Mouse (Mus musculus) cerebral cortex, adult 2 months (tissue): ENCODE data around the gene Arhgap40.

Experiments used
- WGBS: fragments of 180-500 bp; shearing (Covaris S2); methylation state at CpG from one replicate; pipeline ENCODE4 v1.1.7; 2018; 5-methylcytosine and 5-hydroxymethylcytosine counted together

Gene Arhgap40

GRCm38 (mm10) chr2:158546751-158547150, 34.2 kb downstream of the Arhgap40 start:
- 10% methylated on average over 17 of the region's 17 CpGs for WGBS

GRCm38 (mm10) chr2:158550067-158550466, 37.5 kb downstream of the Arhgap40 start:
- WGBS, result 0% methylated on average over 3 of the region's 3 CpGs

GRCm38 (mm10) chr2:158554366-158554765, 41.8 kb downstream of the Arhgap40 start:
- 55% methylated on average over 10 of the region's 10 CpGs for WGBS

GRCm38 (mm10) chr2:158555252-158555651, 42.7 kb downstream of the Arhgap40 start:
- 8% methylated on average over 7 of the region's 7 CpGs for WGBS

GRCm38 (mm10) chr2:158555812-158556211, 43.2 kb downstream of the Arhgap40 start:
- WGBS, result 5% methylated on average over 8 of the region's 8 CpGs

- 2% methylated on average over 20 of the region's 20 CpGs for WGBS
Observed at GRCm38 (mm10) chr2:158556225-158556624, 43.6 kb downstream of the Arhgap40 start.

GRCm38 (mm10) chr2:158556750-158557149, 44.2 kb downstream of the Arhgap40 start:
- 25% methylated on average over 5 of the region's 5 CpGs for WGBS

GRCm38 (mm10) chr2:158559945-158560344, 47.3 kb downstream of the Arhgap40 start:
- WGBS, result 55% methylated on average over 6 of the region's 6 CpGs

- WGBS, result 59% methylated on average over 9 of the region's 9 CpGs
Observed at GRCm38 (mm10) chr2:158560801-158561200, 48.2 kb downstream of the Arhgap40 start.

- 56% methylated on average over 3 of the region's 3 CpGs for WGBS
Observed at GRCm38 (mm10) chr2:158561371-158562144, 49.0 kb downstream of the Arhgap40 start.

GRCm38 (mm10) chr2:158570421-158571081, 58.0 kb downstream of the Arhgap40 start:
- 41% methylated on average over 13 of the region's 13 CpGs for WGBS

GRCm38 (mm10) chr2:158579979-158580378, 67.4 kb downstream of the Arhgap40 start:
- 53% methylated on average over 4 of the region's 4 CpGs for WGBS

GRCm38 (mm10) chr2:158584621-158585358, 72.2 kb downstream of the Arhgap40 start:
- WGBS, result 37% methylated on average over 12 of the region's 12 CpGs

GRCm38 (mm10) chr2:158588524-158589271, 76.1 kb downstream of the Arhgap40 start:
- WGBS, result 59% methylated on average over 8 of the region's 8 CpGs

- WGBS, result 72% methylated on average over 3 of the region's 3 CpGs
Observed at GRCm38 (mm10) chr2:158590495-158590894, 77.9 kb downstream of the Arhgap40 start.

- WGBS, result 39% methylated on average over 5 of the region's 5 CpGs
Observed at GRCm38 (mm10) chr2:158591286-158591685, 78.7 kb downstream of the Arhgap40 start.

- 87% methylated on average over 4 of the region's 4 CpGs for WGBS
Observed at GRCm38 (mm10) chr2:158593371-158593770, 80.8 kb downstream of the Arhgap40 start.

GRCm38 (mm10) chr2:158595103-158595502, 82.5 kb downstream of the Arhgap40 start:
- WGBS, result 11% methylated on average over 12 of the region's 12 CpGs

GRCm38 (mm10) chr2:158595577-158595976, 83.0 kb downstream of the Arhgap40 start:
- 40% methylated on average over 7 of the region's 7 CpGs for WGBS

- WGBS, result 81% methylated on average over 1 of the region's 1 CpGs
Observed at GRCm38 (mm10) chr2:158596803-158597202, 84.2 kb downstream of the Arhgap40 start.
